31 mouse cellular contexts compared by ENCODE assay signal in genomic region chr1:133316577-133316976, GRCm38 (mm10). TPM values are rescaled to one million over a fixed set of nuclear protein-coding genes. Genes with fewer than 3 reads are reported as not detected.
"Had no signal": no experiment of that assay in that cellular context is flagged by ENCODE, and none has a peak within 500 bp of the region (broad histone marks: within the 10 kb centered on the region; RNA-seq: fewer than 3 reads in every experiment).

No protein-coding gene starts in this region.

- H3K4me3 ChIP-seq: layer of hippocampus, adult 2 months; left cerebral cortex, adult 2 months; liver, embryonic 13.5 days; midbrain, embryonic 12.5 days; midbrain, embryonic 15.5 days; neural tube, embryonic 12.5 days; neural tube, embryonic 15.5 days had no signal

- H3K9ac ChIP-seq: liver, embryonic 13.5 days; midbrain, embryonic 12.5 days; midbrain, embryonic 15.5 days; neural tube, embryonic 12.5 days; neural tube, embryonic 15.5 days had no signal

- ATAC-seq: intestine, postnatal 0 days; midbrain, embryonic 15.5 days had no signal

- H3K4me2 ChIP-seq: liver, embryonic 13.5 days; midbrain, embryonic 12.5 days; midbrain, embryonic 15.5 days; neural tube, embryonic 12.5 days; neural tube, embryonic 15.5 days had no signal

- H3K9me3 ChIP-seq: liver, embryonic 13.5 days; midbrain, embryonic 15.5 days; neural tube, embryonic 12.5 days; neural tube, embryonic 15.5 days had no signal

- H3K27ac ChIP-seq: layer of hippocampus, adult 2 months; left cerebral cortex, adult 2 months; liver, embryonic 13.5 days; macrophage; midbrain, embryonic 12.5 days; midbrain, embryonic 15.5 days; neural tube, embryonic 12.5 days; neural tube, embryonic 15.5 days had no signal

- H3K27me3 ChIP-seq: liver, embryonic 13.5 days; midbrain, embryonic 15.5 days; neural tube, embryonic 12.5 days; neural tube, embryonic 15.5 days had no signal

- DNase-seq: kidney, adult 8-10 months; kidney, postnatal 25 days; layer of hippocampus, adult 9-11 months; liver, embryonic 13.5 days; lung, adult 2 months; lung, postnatal 10 days; right cerebral cortex, adult 18-20 months; right cerebral cortex, postnatal 25 days; spleen, adult 18-20 months; thymus, adult 2 months; thymus, postnatal 14 days; thymus, postnatal 4 days had no signal

- H3K36me3 ChIP-seq: liver, embryonic 13.5 days; midbrain, embryonic 12.5 days; midbrain, embryonic 15.5 days; neural tube, embryonic 12.5 days; neural tube, embryonic 15.5 days had no signal

RNA-seq across cellular contexts. Expression of gene Kiss1, which starts 5.1 kb away (rescaled TPM):
- total RNA-seq: layer of hippocampus, adult 2 months; layer of hippocampus, postnatal 25 days; left cerebral cortex, postnatal 10 days; left cerebral cortex, postnatal 36 days; liver, adult 2 months; megakaryocyte, adult 5-6 weeks had no signal
- polyA plus RNA-seq: intestine, postnatal 0 days; kidney, embryonic 16.5 days; large intestine, adult 2 months; limb, embryonic 11.5 days; limb, embryonic 14.5 days; liver, adult 2 months; liver, embryonic 13.5 days; liver, embryonic 16.5 days; macrophage; midbrain, embryonic 12.5 days; midbrain, embryonic 15.5 days; neural tube, embryonic 12.5 days; neural tube, embryonic 15.5 days; stomach, embryonic 16.5 days; thymus, adult 2 months had no signal

RNA-seq across cellular contexts. Expression of gene Golt1a, which starts 7.0 kb away (rescaled TPM):
- total RNA-seq: layer of hippocampus, adult 2 months; layer of hippocampus, postnatal 25 days; megakaryocyte, adult 5-6 weeks had no signal
- polyA plus RNA-seq: limb, embryonic 11.5 days; limb, embryonic 14.5 days; macrophage; midbrain, embryonic 12.5 days; midbrain, embryonic 15.5 days; neural tube, embryonic 12.5 days; neural tube, embryonic 15.5 days had no signal

RNA-seq across cellular contexts. Expression of gene Ren1, which starts 33.7 kb away (rescaled TPM):
- total RNA-seq: layer of hippocampus, adult 2 months; layer of hippocampus, postnatal 25 days; left cerebral cortex, adult 2 months; left cerebral cortex, postnatal 10 days; left cerebral cortex, postnatal 36 days; liver, adult 2 months; megakaryocyte, adult 5-6 weeks had no signal
- polyA plus RNA-seq: limb, embryonic 11.5 days; macrophage; midbrain, embryonic 12.5 days; midbrain, embryonic 15.5 days had no signal

RNA-seq across cellular contexts. Expression of gene Etnk2, which starts 46.8 kb away (rescaled TPM):
- total RNA-seq: megakaryocyte, adult 5-6 weeks had no signal
- polyA plus RNA-seq: macrophage had no signal
